Mouse (Mus musculus) kidney, adult 2 months (tissue): ENCODE results near the gene Poc5. TPM values are rescaled to one million over a fixed set of nuclear protein-coding genes. Genes with fewer than 3 reads are reported as not detected.

Experiments
- DNase-seq: peaks from one replicate; pipeline ENCODE4 v3.0.0; 2021
- H3K27ac ChIP-seq: fragments of 200-500 bp; 2 replicates; pipeline ENCODE4 v1.5.1; 2012; ENCODE audit warnings: low read depth, low read length, control low read depth, inconsistent platforms; ENCODE audit not compliant: insufficient read depth
- H3K27me3 ChIP-seq: fragments of 200-500 bp; replicated peaks from 2 replicates; pipeline ENCODE4 v1.6.1; 2012; ENCODE audit warnings: mild to moderate bottlenecking, moderate library complexity, low read length, inconsistent platforms; ENCODE audit not compliant: control insufficient read depth, insufficient read depth
- H3K36me3 ChIP-seq: fragments of 200-500 bp; 2 replicates; pipeline ENCODE4 v1.6.1; 2012; ENCODE audit warnings: mild to moderate bottlenecking, moderate library complexity, low read length, inconsistent platforms; ENCODE audit not compliant: control insufficient read depth, insufficient read depth
- H3K4me1 ChIP-seq: fragments of 200-500 bp; 2 replicates; pipeline ENCODE4 v1.6.1; 2011; ENCODE audit warnings: low read length; ENCODE audit not compliant: control insufficient read depth, insufficient read depth
- H3K4me3 ChIP-seq: fragments of 200-500 bp; 2 replicates; pipeline ENCODE4 v1.5.1; 2011; ENCODE audit warnings: mild to moderate bottlenecking, low read depth, low read length, control low read depth; ENCODE audit not compliant: insufficient read depth
- CTCF ChIP-seq: fragments of 200-500 bp; conservative IDR thresholded peaks from 2 replicates; pipeline ENCODE4 v1.5.1; 2011; ENCODE audit warnings: low read depth, mild to moderate bottlenecking, control low read depth, low read length, moderate library complexity, mixed read lengths; ENCODE audit not compliant: insufficient read depth, insufficient read length
- POLR2A ChIP-seq: fragments of 200-500 bp; IDR thresholded peaks from one replicate; pipeline ENCODE4 v1.6.1; 2011; ENCODE audit warnings: low read depth, low read length, control low read depth
- WGBS: fragments of 180-500 bp; shearing (Covaris S2); methylation state at CpG from one replicate; pipeline ENCODE4 v1.1.7; 2018; 5-methylcytosine and 5-hydroxymethylcytosine counted together
- polyA plus RNA-seq: library from polyadenylated mRNA; depleted of rRNA; stranded (reverse); fragments of >200 nt; gene quantifications from 2 replicates; pipeline ENCODE4 v1.2.3, GENCODE M21; 2012; rRNA removed

Poc5 gene
- polyA plus RNA-seq, 1 experiment, result 7.1 TPM

DNA sequence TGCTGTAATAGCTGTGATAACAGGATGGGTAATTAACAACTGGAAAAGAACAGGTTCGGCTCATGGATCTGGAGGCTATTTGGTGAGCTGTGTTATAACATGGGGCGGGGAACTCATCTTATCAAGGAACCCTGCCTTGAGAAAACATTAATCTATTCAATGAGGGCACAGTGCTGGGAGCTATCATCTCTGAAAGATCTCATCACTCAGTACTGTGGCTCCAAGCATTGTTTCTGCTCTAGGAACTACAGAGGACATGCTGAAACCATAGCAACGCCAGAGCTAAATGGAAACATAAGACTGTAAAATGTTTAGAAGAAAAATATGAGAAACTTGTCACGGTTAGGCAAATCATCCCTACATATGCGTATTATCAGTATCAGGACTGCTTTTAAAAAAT lies 69.9 kb downstream of the Poc5 start:
- no peak overlapping the region for H3K27ac ChIP-seq
- no peaks in the 10 kb centered on the region for H3K4me1 ChIP-seq
- WGBS, result 89% methylated on average over 5 of the region's 5 CpGs

DNA sequence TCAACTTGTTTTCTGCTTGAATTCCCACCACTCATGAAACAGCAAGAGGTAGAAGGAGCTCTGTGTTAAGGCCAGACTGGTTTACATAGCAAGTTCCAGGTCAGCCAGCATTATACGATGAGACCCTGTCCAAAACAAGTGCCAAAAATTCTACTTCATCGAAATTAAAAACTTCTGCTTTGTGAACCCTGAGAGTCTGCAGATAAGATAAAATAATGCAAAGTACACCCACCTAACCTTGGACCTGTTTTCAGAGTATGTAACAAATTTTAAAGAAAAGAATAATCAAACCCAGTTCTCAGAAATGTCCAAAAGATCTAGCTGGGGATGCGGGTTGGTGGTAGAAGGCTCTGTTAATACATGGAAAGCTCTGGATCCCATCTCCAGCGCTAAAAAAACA lies 70.5 kb downstream of the Poc5 start:
- no peaks in the 10 kb centered on the region for H3K27me3 ChIP-seq
- TF ChIP-seq CTCF (no peak), POLR2A (no peak)
- H3K27ac ChIP-seq, result no peak overlapping the region
- no peaks in the 10 kb centered on the region for H3K36me3 ChIP-seq
- no peak for DNase-seq
- 82% methylated on average over 4 of the region's 4 CpGs for WGBS
- no peaks in the 10 kb centered on the region for H3K4me1 ChIP-seq
- no peak overlapping the region for H3K4me3 ChIP-seq

More for the DNA sequence above, 69.9 kb downstream of the Poc5 start:
- DNase-seq, result no peak
- TF ChIP-seq POLR2A (no peak), CTCF (no peak)
- Histone ChIP-seq H3K4me3 (no peak overlapping the region), H3K36me3 (no peaks in the 10 kb centered on the region), H3K27me3 (no peaks in the 10 kb centered on the region)

DNA sequence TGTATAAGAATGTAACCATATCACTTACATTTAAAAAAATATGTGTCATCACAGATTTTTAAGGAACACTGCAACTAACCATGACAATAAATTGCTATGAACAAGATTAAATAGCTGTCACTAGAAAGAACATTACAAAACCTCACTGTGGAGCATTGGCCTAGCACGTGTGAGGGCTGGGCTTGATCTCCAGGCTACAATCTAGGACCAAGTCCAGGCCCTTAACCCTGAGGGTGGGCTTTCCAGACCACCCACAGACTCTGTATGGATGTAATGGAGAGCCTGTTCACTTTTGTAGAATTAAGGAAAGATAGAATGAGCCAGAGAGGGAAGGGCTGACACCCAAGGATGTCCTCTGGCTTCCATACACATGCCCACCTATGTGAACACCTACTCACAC lies 74.5 kb downstream of the Poc5 start:
- no peak for DNase-seq
- Histone ChIP-seq H3K4me1 (no peaks in the 10 kb centered on the region), H3K4me3 (no peak overlapping the region), H3K27ac (no peak overlapping the region), H3K36me3 (no peaks in the 10 kb centered on the region), H3K27me3 (no peaks in the 10 kb centered on the region)
- TF ChIP-seq CTCF (no peak), POLR2A (no peak)
- 95% methylated on average over 1 of the region's 1 CpGs for WGBS

DNA sequence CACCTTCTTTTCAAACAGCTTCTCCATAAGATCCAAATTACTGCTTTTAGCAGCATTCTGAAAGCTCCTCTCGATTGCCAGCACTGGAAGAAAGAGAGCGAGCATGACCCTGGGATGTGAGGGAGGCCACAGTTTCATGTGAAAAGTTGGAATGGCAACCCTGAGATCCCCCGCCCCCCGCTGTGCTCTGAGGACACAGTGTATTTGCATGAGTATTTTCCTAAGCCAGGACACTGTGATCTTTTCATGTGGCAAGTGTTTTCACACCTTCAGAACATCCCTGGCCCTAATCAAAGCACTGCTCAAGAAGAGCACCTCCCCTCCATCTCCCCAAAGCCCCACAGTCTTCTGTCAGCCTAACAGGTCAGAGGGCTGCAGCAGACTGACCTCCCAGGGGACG lies 77.2 kb downstream of the Poc5 start:
- Histone ChIP-seq H3K27me3 (no peaks in the 10 kb centered on the region), H3K36me3 (no peaks in the 10 kb centered on the region), H3K27ac (no peak overlapping the region), H3K4me1 (no peaks in the 10 kb centered on the region), H3K4me3 (no peak overlapping the region)
- TF ChIP-seq POLR2A, result no peak
- no peak for TF ChIP-seq CTCF
- DNase-seq, result no peak
- 68% methylated on average over 5 of the region's 5 CpGs for WGBS

Other genes starting within 250 kb of the Poc5 start
- gene Ankdd1b, start 82.9 kb downstream of the Poc5 start, polyA plus RNA-seq, result 0.36 and 0.76 TPM in 2 replicates
- not detected in 2 replicates for gene Gm17622, start 102.4 kb downstream of the Poc5 start, polyA plus RNA-seq
- 1.7 and 1.9 TPM in 2 replicates for gene Polk, start 154.3 kb downstream of the Poc5 start, polyA plus RNA-seq
- 13.1 and 13.6 TPM in 2 replicates for gene Col4a3bp, start 154.3 kb downstream of the Poc5 start, polyA plus RNA-seq